Mouse (Mus musculus) megakaryocyte-erythroid progenitor cell, adult 5-6 weeks (primary cell): ENCODE data around the gene Aftph. TPM values are rescaled to one million over a fixed set of nuclear protein-coding genes. Genes with fewer than 3 reads are reported as not detected.
"Not testable (repeated sequence)": the region's sequence is repeated elsewhere in the genome, so short reads cannot be mapped to it uniquely, and the experiment has no call there.

ENCODE experiments used
- ATAC-seq: replicated peaks from 2 replicates; pipeline ENCODE4 v1.8.0; 2016; ENCODE audit warnings: mild to moderate bottlenecking, inconsistent platforms; ENCODE audit not compliant: severe bottlenecking, poor library complexity, low FRiP score, low TSS enrichment
- total RNA-seq, 2 experiments: library from RNA; stranded (forward) in 1 of 2; stranded (reverse) in 1 of 2; fragments of 200-1000, 215-1000 nt in 1 of 2; fragments of >200 nt in 1 of 2; fragmentation: Nextera tagmentation in 1 of 2; gene quantifications; 2 replicates each; pipeline ENCODE4 v1.2.3; 2014 to 2017

Aftph gene
- total RNA-seq (2014; fragmentation: Nextera tagmentation): 65.5 and 79.9 TPM in 2 replicates
- total RNA-seq (2017): 37.0 and 52.0 TPM in 2 replicates

GRCm38 (mm10) chr11:20741201-20742100 is at the start of gene Aftph:
Gene Aftph, minus strand, starts transcription at chr11:20741589.
- peak; percentile 90 for ATAC-seq

GRCm38 (mm10) chr11:20789015-20789414 is 47.6 kb upstream of the Aftph start:
- ATAC-seq: no peak

- ATAC-seq: no peak
Measured at GRCm38 (mm10) chr11:20788070-20788469, 46.7 kb upstream of the Aftph start.

GRCm38 (mm10) chr11:20786191-20786590 is 44.8 kb upstream of the Aftph start:
- no peak for ATAC-seq

- no peak for ATAC-seq
Measured at GRCm38 (mm10) chr11:20785186-20785585, 43.8 kb upstream of the Aftph start.

- no peak for ATAC-seq
Measured at GRCm38 (mm10) chr11:20784776-20785175, 43.4 kb upstream of the Aftph start.

- no peak for ATAC-seq
Measured at GRCm38 (mm10) chr11:20783467-20783866, 42.1 kb upstream of the Aftph start.

- ATAC-seq: no peak
Measured at GRCm38 (mm10) chr11:20782620-20783019, 41.2 kb upstream of the Aftph start.

GRCm38 (mm10) chr11:20780312-20780711 is 38.9 kb upstream of the Aftph start:
- no peak for ATAC-seq

GRCm38 (mm10) chr11:20778861-20779563 is 37.6 kb upstream of the Aftph start:
- peak; percentile 67 for ATAC-seq

GRCm38 (mm10) chr11:20778298-20778697 is 36.9 kb upstream of the Aftph start:
- ATAC-seq: peak; percentile 75

GRCm38 (mm10) chr11:20776668-20777067 is 35.3 kb upstream of the Aftph start:
- ATAC-seq: no peak

GRCm38 (mm10) chr11:20772642-20773041 is 31.3 kb upstream of the Aftph start:
- ATAC-seq: no peak

GRCm38 (mm10) chr11:20771827-20772226 is 30.4 kb upstream of the Aftph start:
- ATAC-seq: not testable (repeated sequence)

- not testable (repeated sequence) for ATAC-seq
Measured at GRCm38 (mm10) chr11:20761984-20762383, 20.6 kb upstream of the Aftph start.

- no peak for ATAC-seq
Measured at GRCm38 (mm10) chr11:20750573-20750972, 9.2 kb upstream of the Aftph start.

GRCm38 (mm10) chr11:20743353-20743752 is 2.0 kb upstream of the Aftph start:
- no peak for ATAC-seq

GRCm38 (mm10) chr11:20742361-20742897 is 1.0 kb upstream of the Aftph start:
- ATAC-seq: peak; percentile 64

- peak; percentile 38 for ATAC-seq
Measured at GRCm38 (mm10) chr11:20740481-20741200, 748 bp downstream of the Aftph start.

- ATAC-seq: no peak
Measured at GRCm38 (mm10) chr11:20734066-20734465, 7.3 kb downstream of the Aftph start.
